Mouse (Mus musculus) forebrain, embryonic 16.5 days (tissue): Measurements from ENCODE around the gene Arid3c. TPM values are rescaled to one million over a fixed set of nuclear protein-coding genes. Genes with fewer than 3 reads are reported as not detected.
A peak's percentile ranks its signal among the peaks of the same experiment; 100 is the strongest.

Experiments used
- ATAC-seq: fragments of 200-750 bp; cut with Nextera tagmentation; 2 replicates; pipeline ENCODE4 v1.8.0; 2017; ENCODE audit warnings: mild to moderate bottlenecking, moderate library complexity
- H3K27ac ChIP-seq: fragments of 300-500 bp; sonication (generic); 2 replicates; pipeline ENCODE4 v1.5.1; 2014; ENCODE audit warnings: low read length, control low read depth
- H3K27me3 ChIP-seq: fragments of 300-500 bp; sonication (generic); replicated peaks from 2 replicates; pipeline ENCODE4 v1.6.1; 2014; ENCODE audit warnings: low read length; ENCODE audit not compliant: control insufficient read depth, insufficient read depth
- H3K36me3 ChIP-seq: fragments of 300-500 bp; sonication (generic); 2 replicates; pipeline ENCODE4 v1.6.1; 2014; ENCODE audit not compliant: control insufficient read depth, insufficient read depth
- H3K4me1 ChIP-seq: fragments of 300-500 bp; sonication (generic); replicated peaks from 2 replicates; pipeline ENCODE4 v1.6.1; 2014; ENCODE audit warnings: low read length; ENCODE audit not compliant: control insufficient read depth, insufficient read depth
- H3K4me2 ChIP-seq: fragments of 300-500 bp; sonication (generic); 2 replicates; pipeline ENCODE4 v1.6.1; 2014; ENCODE audit warnings: mild to moderate bottlenecking, low read length, control low read depth
- H3K4me3 ChIP-seq: fragments of 300-500 bp; sonication (generic); replicated peaks from 2 replicates; pipeline ENCODE4 v1.5.1; 2014; ENCODE audit warnings: mild to moderate bottlenecking, low read length, control low read depth
- H3K9ac ChIP-seq: fragments of 300-500 bp; sonication (generic); replicated peaks from 2 replicates; pipeline ENCODE4 v1.6.1; 2014; ENCODE audit warnings: low read depth, low read length, control low read depth
- H3K9me3 ChIP-seq: fragments of 300-500 bp; sonication (generic); 2 replicates; pipeline ENCODE4 v1.6.1; 2016; ENCODE audit warnings: low read length; ENCODE audit not compliant: control insufficient read depth
- WGBS: fragments of 180-500 bp; shearing (Covaris S2); extraction: QIAGEN DNeasy Blood & Tissue Kit; methylation state at CpG from one replicate; pipeline ENCODE4 v1.1.7; 2014; 5-methylcytosine and 5-hydroxymethylcytosine counted together
- polyA plus RNA-seq: library from polyadenylated mRNA; unstranded; fragments of >200 nt; fragmentation: Nextera tagmentation; extraction: Ambion mirVana; gene quantifications from 2 replicates; pipeline ENCODE4 v1.2.1, GENCODE M21; 2015

The Arid3c gene
- polyA plus RNA-seq, 1 experiment from 2014 or later = not detected

- no peaks in the 10 kb centered on the region for H3K36me3 ChIP-seq
- H3K4me1 ChIP-seq = peaks cover 26% of the 10 kb centered on the region
- peak overlapping the region; percentile 71; the same call in 1 of the 2 replicates for H3K9ac ChIP-seq
- H3K27ac ChIP-seq = no peak overlapping the region
- peak overlapping the region; percentile 93 for H3K4me2 ChIP-seq
- 77% methylated on average over 8 of the region's 8 CpGs for whole genome bisulfite sequencing
- no peaks in the 10 kb centered on the region for H3K9me3 ChIP-seq
- H3K27me3 ChIP-seq = no peaks in the 10 kb centered on the region
- H3K4me3 ChIP-seq = peak overlapping the region; percentile 73
- no peak for ATAC-seq
Measured at GRCm38 (mm10) chr4:41756440-41756839, 25.5 kb upstream of the Arid3c start.

- Histone ChIP-seq H3K27ac (peak within 1 kb of the TSS; percentile 58), H3K4me3 (peak within 1 kb of the TSS; percentile 73), H3K36me3 (no peaks in the 10 kb centered on the region), H3K4me2 (peak within 1 kb of the TSS; percentile 93), H3K9me3 (no peaks in the 10 kb centered on the region), H3K9ac (peak within 1 kb of the TSS; percentile 71), H3K27me3 (no peaks in the 10 kb centered on the region), H3K4me1 (peaks cover 18% of the 10 kb centered on the region)
- ATAC-seq = peak; percentile 56
- WGBS = under 1% methylated on average over 57 of the region's 57 CpGs
Measured at GRCm38 (mm10) chr4:41755338-41756305, 24.7 kb upstream of the Arid3c start, which contains the start of gene Sigmar1. TSS of gene Sigmar1 (minus strand) at chr4:41756157.

GRCm38 (mm10) chr4:41754797-41755337 lies 23.9 kb upstream of the Arid3c start, which contains the start of gene Galt:
TSS of gene Galt (plus strand) at chr4:41755228.
- H3K4me2 ChIP-seq = peak within 1 kb of the TSS; percentile 93
- H3K27ac ChIP-seq = peak within 1 kb of the TSS; percentile 58
- peak within 1 kb of the TSS; percentile 73 for H3K4me3 ChIP-seq
- no peaks in the 10 kb centered on the region for H3K9me3 ChIP-seq
- H3K27me3 ChIP-seq = no peaks in the 10 kb centered on the region
- peak within 1 kb of the TSS; percentile 71 for H3K9ac ChIP-seq
- peaks cover 11% of the 10 kb centered on the region for H3K4me1 ChIP-seq
- 11% methylated on average over 14 of the region's 14 CpGs for WGBS
- H3K36me3 ChIP-seq = no peaks in the 10 kb centered on the region
- ATAC-seq = peak; percentile 43

- 0 out of 2 replicates have a peak, but pooled peaks cover 3% of the 10 kb centered on the region for H3K9me3 ChIP-seq
- WGBS = 71% methylated on average over 1 of the region's 1 CpGs
- H3K4me3 ChIP-seq = no peak overlapping the region
- 0 out of 2 replicates have a peak, but pooled peaks cover 3% of the 10 kb centered on the region for H3K27me3 ChIP-seq
- no peak overlapping the region for H3K9ac ChIP-seq
- no peaks in the 10 kb centered on the region for H3K36me3 ChIP-seq
- peaks cover 12% of the 10 kb centered on the region for H3K4me1 ChIP-seq
- H3K4me2 ChIP-seq = no peak overlapping the region
- no peak for ATAC-seq
- no peak overlapping the region for H3K27ac ChIP-seq
Measured at GRCm38 (mm10) chr4:41745021-41745420, 14.1 kb upstream of the Arid3c start.

- H3K4me1 ChIP-seq = peaks cover 21% of the 10 kb centered on the region
- H3K4me3 ChIP-seq = no peak overlapping the region
- H3K27ac ChIP-seq = no peak overlapping the region
- no peak overlapping the region for H3K9ac ChIP-seq
- no peak for ATAC-seq
- no peaks in the 10 kb centered on the region for H3K36me3 ChIP-seq
- 79% methylated on average over 2 of the region's 2 CpGs for WGBS
- H3K9me3 ChIP-seq = 0 out of 2 replicates have a peak, but pooled peaks cover 3% of the 10 kb centered on the region
- 0 out of 2 replicates have a peak, but pooled peaks cover 3% of the 10 kb centered on the region for H3K27me3 ChIP-seq
- no peak overlapping the region for H3K4me2 ChIP-seq
Measured at GRCm38 (mm10) chr4:41744131-41744530, 13.2 kb upstream of the Arid3c start.

- peaks cover 21% of the 10 kb centered on the region for H3K4me1 ChIP-seq
- 0% methylated on average over 27 of the region's 27 CpGs for WGBS
- H3K4me2 ChIP-seq = peak overlapping the region; percentile 93
- no peaks in the 10 kb centered on the region; the same call in 1 of the 2 replicates for H3K36me3 ChIP-seq
- peak; percentile 96 for ATAC-seq
- H3K27ac ChIP-seq = peak overlapping the region; percentile 80
- 0 out of 2 replicates have a peak, but pooled peaks cover 3% of the 10 kb centered on the region for H3K9me3 ChIP-seq
- H3K9ac ChIP-seq = peak overlapping the region; percentile 82
- peak overlapping the region; percentile 82 for H3K4me3 ChIP-seq
- 0 out of 2 replicates have a peak, but pooled peaks cover 3% of the 10 kb centered on the region for H3K27me3 ChIP-seq
Measured at GRCm38 (mm10) chr4:41741158-41741560, 10.2 kb upstream of the Arid3c start.

- no peaks in the 10 kb centered on the region for H3K9me3 ChIP-seq
- peak overlapping the region; percentile 82 for H3K9ac ChIP-seq
- ATAC-seq = peak; percentile 80
- H3K4me1 ChIP-seq = peaks cover 21% of the 10 kb centered on the region
- 0 out of 2 replicates have a peak, but pooled peaks cover 3% of the 10 kb centered on the region for H3K27me3 ChIP-seq
- WGBS = under 1% methylated on average over 48 of the region's 48 CpGs
- peak overlapping the region; percentile 93 for H3K4me2 ChIP-seq
- H3K36me3 ChIP-seq = no peaks in the 10 kb centered on the region; the same call in 1 of the 2 replicates
- peak overlapping the region; percentile 80 for H3K27ac ChIP-seq
- peak overlapping the region; percentile 82 for H3K4me3 ChIP-seq
Measured at GRCm38 (mm10) chr4:41740380-41741157, 9.6 kb upstream of the Arid3c start.

GRCm38 (mm10) chr4:41739260-41739659 lies 8.3 kb upstream of the Arid3c start:
- 96% methylated on average over 13 of the region's 13 CpGs for WGBS
- H3K27ac ChIP-seq = no peak overlapping the region
- H3K4me2 ChIP-seq = no peak overlapping the region
- no peaks in the 10 kb centered on the region for H3K27me3 ChIP-seq
- H3K9me3 ChIP-seq = 0 out of 2 replicates have a peak, but pooled peaks cover 2% of the 10 kb centered on the region
- H3K36me3 ChIP-seq = no peaks in the 10 kb centered on the region; the same call in 1 of the 2 replicates
- no peak overlapping the region for H3K4me3 ChIP-seq
- peaks cover 21% of the 10 kb centered on the region for H3K4me1 ChIP-seq
- no peak overlapping the region for H3K9ac ChIP-seq
- ATAC-seq = no peak
